Mouse (Mus musculus) heart, adult 2 months (tissue): ENCODE results near the gene Evx2. TPM values are rescaled to one million over a fixed set of nuclear protein-coding genes. Genes with fewer than 3 reads are reported as not detected.
A peak's percentile ranks its signal among the peaks of the same experiment; 100 is the strongest.

Experiments used
- DNase-seq, 2 experiments: peaks; one replicate each; pipeline ENCODE4 v3.0.0; 2021
- H3K27ac ChIP-seq: fragments of 200-600 bp; 2 replicates; pipeline ENCODE4 v1.8.1; 2022
- H3K27me3 ChIP-seq: fragments of 200-500 bp; 2 replicates; pipeline ENCODE4 v1.6.1; 2012; ENCODE audit warnings: mild to moderate bottlenecking, low read length, inconsistent platforms, mixed read lengths; ENCODE audit not compliant: control insufficient read depth, insufficient read depth
- H3K36me3 ChIP-seq: fragments of 200-500 bp; 2 replicates; pipeline ENCODE4 v1.6.1; 2012; ENCODE audit warnings: low read length, inconsistent platforms; ENCODE audit not compliant: control insufficient read depth, insufficient read depth
- H3K4me1 ChIP-seq: fragments of 200-500 bp; 2 replicates; pipeline ENCODE4 v1.6.1; 2011; ENCODE audit warnings: low read length; ENCODE audit not compliant: control insufficient read depth, insufficient read depth
- H3K4me3 ChIP-seq: fragments of 200-600 bp; 2 replicates; pipeline ENCODE4 v1.8.1; 2022
- H3K79me2 ChIP-seq: fragments of 200-500 bp; replicated peaks from 2 replicates; pipeline ENCODE4 v1.6.1; 2012; ENCODE audit warnings: mild to moderate bottlenecking, inconsistent platforms, low read length, moderate library complexity, mixed read lengths; ENCODE audit not compliant: control insufficient read depth, insufficient read depth
- H3K9ac ChIP-seq: fragments of 200-500 bp; 2 replicates; pipeline ENCODE4 v1.6.1; 2012; ENCODE audit warnings: low read depth, mild to moderate bottlenecking, control low read depth, inconsistent platforms, low read length, mixed read lengths
- CTCF ChIP-seq: fragments of 200-600 bp; IDR thresholded peaks from 2 replicates; pipeline ENCODE4 v1.8.1; 2022; ENCODE audit warnings: antibody characterized with exemption, mild to moderate bottlenecking, moderate library complexity
- EP300 ChIP-seq: fragments of 200-500 bp; IDR thresholded peaks from 2 replicates; pipeline ENCODE4 v1.6.1; 2011; ENCODE audit warnings: low read depth, low read length, control low read depth; ENCODE audit not compliant: insufficient read depth
- POLR2A ChIP-seq: fragments of 200-500 bp; IDR thresholded peaks from 2 replicates; pipeline ENCODE4 v1.6.1; 2011; ENCODE audit warnings: mild to moderate bottlenecking, low read depth, low read length, control low read depth; ENCODE audit not compliant: insufficient read depth
- WGBS: fragments of 180-500 bp; shearing (Covaris S2); methylation state at CpG from one replicate; pipeline ENCODE4 v1.1.7; 2018; 5-methylcytosine and 5-hydroxymethylcytosine counted together
- intact Hi-C: fragments of 180-260 bp; cut with DNase I; formaldehyde crosslinking; loops from one replicate; pipeline ENCODE4 v1.15.1; 2025
- polyA plus RNA-seq: library from polyadenylated mRNA; depleted of rRNA; stranded (reverse); fragments of >200 nt; gene quantifications from 2 replicates; pipeline ENCODE4 v1.2.3, GENCODE M21; 2012
- total RNA-seq, 2 experiments: library from RNA; stranded (reverse); gene quantifications; 2 replicates each; pipeline ENCODE4 v1.2.3; 2021

Evx2 gene
- total and polyA plus RNA-seq, 3 experiments = not detected

DNA sequence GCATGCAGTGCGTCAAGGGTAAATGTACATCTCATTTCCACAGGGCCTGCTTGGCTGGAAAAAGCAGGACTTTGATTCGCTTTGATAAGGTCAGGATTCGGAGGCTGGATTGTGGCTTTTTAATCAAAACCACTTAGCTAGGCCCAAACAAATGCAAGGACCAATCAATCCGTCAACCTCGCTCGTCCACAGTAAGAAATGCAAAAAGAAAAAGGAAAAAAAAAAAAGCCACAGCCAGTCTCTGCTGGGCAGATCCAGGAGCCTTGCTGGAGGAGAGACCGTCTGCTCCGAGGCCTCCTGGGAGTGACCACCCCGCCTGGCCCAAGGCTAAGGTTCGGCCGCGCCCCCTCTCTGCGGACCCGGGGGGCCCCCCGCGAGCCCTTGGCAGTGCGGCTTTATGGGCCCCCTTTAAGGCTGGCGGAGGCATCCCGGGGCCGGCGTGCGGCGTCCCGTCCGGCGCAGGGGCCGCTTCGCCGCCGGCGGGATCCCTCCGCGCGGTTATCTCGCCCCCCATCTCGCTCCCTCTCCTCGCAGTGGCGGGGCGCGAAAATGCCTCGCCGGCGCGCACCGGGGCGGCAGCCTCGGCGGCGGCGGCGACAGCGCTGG lies 45.1 kb upstream of the Evx2 start, which contains the start of gene Hoxd8:
TSS of gene Hoxd8 (plus strand) at position 223 of the 606 bp plus-strand sequence.
- no peaks in the 10 kb centered on the region for H3K79me2 ChIP-seq
- no peak within 1 kb of the TSS for H3K27ac ChIP-seq
- DNase-seq = peak; percentile 50 to 63
- no peaks in the 10 kb centered on the region for H3K4me1 ChIP-seq
- H3K36me3 ChIP-seq = no peaks in the 10 kb centered on the region
- peak within 1 kb of the TSS; percentile 69 for H3K9ac ChIP-seq
- intact Hi-C loops = loop anchor here (5.0 kb wide), 2 partner anchors 258 to 608 kb away; no protein-coding TSS in a partner anchor
- TF ChIP-seq EP300 (no peak), POLR2A (no peak), CTCF (no peak)
- peaks cover 31% of the 10 kb centered on the region for H3K27me3 ChIP-seq
- H3K4me3 ChIP-seq = peak within 1 kb of the TSS; percentile 35
- WGBS = 4% methylated on average over 48 of the region's 52 CpGs

DNA sequence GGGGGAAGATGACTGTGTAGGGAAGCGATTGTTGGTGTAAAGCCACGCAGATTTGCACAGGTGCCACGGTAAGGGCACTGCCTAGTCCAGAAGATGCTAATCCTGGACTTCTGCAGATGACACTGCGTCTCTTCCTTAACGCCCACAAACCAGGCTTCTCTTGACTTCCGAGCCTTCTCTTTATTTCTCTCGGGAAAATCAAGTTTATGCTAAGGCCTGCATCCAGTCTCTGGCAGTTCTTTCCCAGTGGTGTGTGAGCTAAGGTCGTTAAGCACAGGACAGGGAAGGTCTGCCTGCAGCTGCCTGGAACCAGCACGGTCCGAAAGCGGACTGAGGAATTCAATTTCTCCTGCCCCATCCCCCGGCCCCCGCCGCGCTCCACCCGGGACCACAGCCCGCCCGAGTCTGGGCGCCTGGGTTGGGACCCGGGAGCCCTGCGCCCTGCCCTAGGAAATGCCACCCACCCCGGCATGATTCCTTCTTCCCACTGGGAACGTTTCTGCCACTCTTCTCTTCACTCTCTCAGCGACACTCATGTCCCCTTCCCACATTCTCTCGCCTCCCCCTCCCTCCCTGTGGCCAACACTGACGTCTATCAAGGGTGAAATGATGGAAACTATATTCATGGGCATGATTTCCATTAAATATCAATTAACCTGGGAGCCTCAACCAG lies 44.5 kb upstream of the Evx2 start:
- Histone ChIP-seq H3K27ac (no peak overlapping the region), H3K4me3 (no peak overlapping the region), H3K79me2 (no peaks in the 10 kb centered on the region), H3K9ac (no peak overlapping the region), H3K36me3 (no peaks in the 10 kb centered on the region), H3K4me1 (no peaks in the 10 kb centered on the region), H3K27me3 (peaks cover 33% of the 10 kb centered on the region)
- TF ChIP-seq EP300 (no peak), CTCF (no peak), POLR2A (no peak)
- 13% methylated on average over 26 of the region's 26 CpGs for WGBS
- intact Hi-C loops = loop anchor here (2.0 to 5.0 kb wide), 4 partner anchors 258 to 885 kb away; no protein-coding TSS in a partner anchor
- peak in 1 of 2 experiments; percentile 24 for DNase-seq

DNA sequence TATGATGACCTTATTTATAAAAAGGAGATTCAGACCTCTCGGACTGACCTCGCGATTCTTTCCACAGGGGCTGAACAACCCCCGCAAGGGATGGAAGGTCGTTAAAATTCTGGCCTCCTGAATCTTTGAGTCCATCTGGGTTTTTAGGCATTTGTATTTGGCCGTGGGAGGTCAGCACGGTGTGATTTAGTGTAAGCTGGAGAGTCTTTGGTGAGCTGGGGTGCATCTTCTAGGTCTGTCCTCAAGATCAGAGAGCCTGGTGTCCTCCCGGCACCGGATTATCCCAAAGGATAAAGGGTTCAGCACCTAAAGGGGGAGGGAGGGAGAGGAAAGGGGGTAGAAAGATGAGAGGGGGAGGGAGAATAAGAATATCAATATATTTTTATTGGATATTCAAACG lies 44.0 kb upstream of the Evx2 start:
- WGBS = 21% methylated on average over 10 of the region's 10 CpGs
- no peaks in the 10 kb centered on the region for H3K4me1 ChIP-seq
- intact Hi-C loops = loop anchor here (2.0 to 5.0 kb wide), 4 partner anchors 259 to 885 kb away; no protein-coding TSS in a partner anchor
- H3K4me3 ChIP-seq = no peak overlapping the region
- H3K79me2 ChIP-seq = no peaks in the 10 kb centered on the region
- TF ChIP-seq POLR2A = no peak
- no peak for TF ChIP-seq CTCF
- no peak for TF ChIP-seq EP300
- peaks cover 36% of the 10 kb centered on the region for H3K27me3 ChIP-seq
- no peak for DNase-seq
- H3K36me3 ChIP-seq = no peaks in the 10 kb centered on the region
- no peak overlapping the region for H3K27ac ChIP-seq
- no peak overlapping the region for H3K9ac ChIP-seq

DNA sequence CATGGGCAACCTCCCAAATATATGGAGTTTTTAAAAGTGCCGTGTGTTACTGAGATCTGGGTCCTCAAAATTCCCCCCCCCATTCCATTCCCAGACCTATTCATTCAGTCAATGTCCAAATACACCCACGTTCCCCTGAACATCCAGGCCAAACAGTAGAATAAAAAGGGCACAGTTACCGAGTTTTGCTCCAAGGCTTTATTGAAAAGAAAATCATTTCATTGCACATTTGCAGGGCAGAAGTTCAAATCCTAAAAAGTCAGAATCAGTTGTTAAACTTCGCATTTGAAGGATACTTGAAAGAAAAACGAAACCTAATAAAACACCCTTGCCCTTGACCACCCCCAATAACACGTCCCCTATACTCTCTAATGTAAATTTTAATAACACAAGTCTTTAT lies 43.5 kb upstream of the Evx2 start:
- intact Hi-C loops = loop anchor here (1.0 to 5.0 kb wide), 6 partner anchors 259 to 886 kb away; no protein-coding TSS in a partner anchor
- DNase-seq = no peak
- Histone ChIP-seq H3K27ac (no peak overlapping the region), H3K4me1 (no peaks in the 10 kb centered on the region), H3K9ac (no peak overlapping the region), H3K27me3 (peaks cover 41% of the 10 kb centered on the region), H3K4me3 (no peak overlapping the region), H3K36me3 (no peaks in the 10 kb centered on the region), H3K79me2 (no peaks in the 10 kb centered on the region)
- 38% methylated on average over 6 of the region's 6 CpGs for WGBS
- TF ChIP-seq EP300 (no peak), CTCF (no peak), POLR2A (no peak)

DNA sequence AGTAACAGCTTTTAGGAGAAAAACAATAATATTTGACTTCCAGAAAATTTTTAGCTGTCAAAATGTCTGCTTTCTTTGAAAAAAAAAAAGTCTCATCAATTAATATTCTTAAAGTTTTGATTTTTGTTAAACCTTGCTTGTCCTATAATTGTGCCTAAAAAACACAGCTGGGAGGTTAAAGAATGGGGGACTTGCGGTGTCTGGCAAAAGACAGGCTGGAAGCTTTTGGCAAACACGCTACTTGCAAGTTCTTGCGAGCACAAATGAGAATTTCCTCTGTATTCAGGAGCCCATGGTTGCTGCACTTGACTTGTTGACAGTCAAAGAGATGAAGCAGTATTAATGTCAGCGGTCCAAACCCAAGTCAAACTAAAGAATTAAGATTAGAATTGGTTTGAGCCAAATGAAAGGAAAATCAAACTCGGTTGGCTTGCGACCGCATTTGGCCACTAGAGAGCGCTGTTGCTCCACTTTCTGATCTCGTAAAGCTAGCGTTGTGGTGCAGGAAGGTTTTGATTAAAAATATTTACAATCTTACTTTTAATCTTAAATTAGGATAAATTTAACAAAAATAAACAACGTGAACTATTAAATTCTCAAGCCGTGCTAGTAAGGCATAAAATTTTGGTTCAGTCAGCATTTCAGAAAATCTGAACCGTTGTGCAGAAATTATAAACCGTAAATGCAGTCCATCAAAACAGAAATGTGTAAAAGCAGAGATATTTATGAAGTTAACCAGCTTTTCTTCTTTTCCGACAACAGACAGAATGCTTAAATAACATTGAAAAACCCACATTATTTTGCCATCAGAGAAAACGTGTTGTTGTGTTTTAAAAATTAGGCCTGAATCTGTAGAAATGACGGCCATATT lies 42.8 kb upstream of the Evx2 start:
- TF ChIP-seq CTCF (peak; percentile 99), EP300 (peak; percentile 62; the same call in 1 of the 2 replicates), POLR2A (no peak)
- no peaks in the 10 kb centered on the region for H3K36me3 ChIP-seq
- H3K79me2 ChIP-seq = no peaks in the 10 kb centered on the region
- no peak overlapping the region for H3K4me3 ChIP-seq
- WGBS = 18% methylated on average over 17 of the region's 17 CpGs
- peaks cover 42% of the 10 kb centered on the region for H3K27me3 ChIP-seq
- no peaks in the 10 kb centered on the region for H3K4me1 ChIP-seq
- intact Hi-C loops = loop anchor here (1.0 to 5.0 kb wide), 6 partner anchors 260 to 887 kb away; no protein-coding TSS in a partner anchor
- peak; percentile 57 to 84 for DNase-seq
- H3K27ac ChIP-seq = no peak overlapping the region
- no peak overlapping the region for H3K9ac ChIP-seq
